In genomic region chr8:95848734-95849464, GRCm38 (mm10) we compare ENCODE assay signal across 15 mouse cellular contexts.
"Had no signal": no experiment of that assay in that cellular context is flagged by ENCODE, and none has a peak within 500 bp of the region (broad histone marks: within the 10 kb centered on the region; RNA-seq: fewer than 3 reads in every experiment).

No protein-coding gene starts in this region.

- H3K4me3 ChIP-seq: left cerebral cortex, adult 2 months; liver, embryonic 13.5 days; midbrain, embryonic 12.5 days; neural tube, embryonic 13.5 days had no signal

- H3K9ac ChIP-seq: liver, embryonic 13.5 days; midbrain, embryonic 12.5 days; neural tube, embryonic 13.5 days had no signal

- H3K4me2 ChIP-seq: liver, embryonic 13.5 days; midbrain, embryonic 12.5 days; neural tube, embryonic 13.5 days had no signal

- DNase-seq: kidney, adult 18-20 months; kidney, adult 9 months; kidney, postnatal 14 days; kidney, postnatal 4 days; liver, embryonic 13.5 days; lung, adult 2 months; lung, postnatal 14 days; lung, postnatal 4 days; retina, postnatal 1 day; thymus, adult 18-20 months; thymus, postnatal 36 days had no signal

- ATAC-seq: midbrain, embryonic 16.5 days had no signal

- H3K27ac ChIP-seq: left cerebral cortex, adult 2 months; liver, embryonic 13.5 days; midbrain, embryonic 12.5 days; neural tube, embryonic 13.5 days had no signal

- H3K9me3 ChIP-seq: liver, embryonic 13.5 days; midbrain, embryonic 12.5 days; neural tube, embryonic 13.5 days had no signal

- H3K27me3 ChIP-seq: liver, embryonic 13.5 days; midbrain, embryonic 12.5 days; neural tube, embryonic 13.5 days had no signal
